Mouse (Mus musculus): ENCODE measurements around the gene Tmem88. TPM values are rescaled to one million over a fixed set of nuclear protein-coding genes. Genes with fewer than 3 reads are reported as not detected.

Tmem88 gene
- total and polyA plus RNA-seq, 2 experiments from 2014 or later: 2.0 to 6.8 TPM

GRCm38 (mm10) chr11:69388680-69389079, 9.4 kb downstream of the Tmem88 start:
- 93% methylated on average over 4 of the region's 4 CpGs for whole genome bisulfite sequencing
- Histone ChIP-seq H3K27me3 (ENCODE audit: insufficient read depth, low read length) (no peaks in the 10 kb centered on the region), H3K4me1 (ENCODE audit: insufficient read depth) (no peaks in the 10 kb centered on the region), H3K4me2 (ENCODE audit: low read depth) (no peak overlapping the region), H3K4me3 (ENCODE audit: low read depth, low read length) (no peak overlapping the region), H3K9me3 (ENCODE audit: low read length) (no peaks in the 10 kb centered on the region), H3K27ac (ENCODE audit: low read depth, low read length) (no peak overlapping the region), H3K36me3 (ENCODE audit: insufficient read depth) (0 out of 2 replicates have a peak, but pooled peaks cover 4% of the 10 kb centered on the region), H3K9ac (no peak overlapping the region)
- no peak for ATAC-seq
- no peak for DNase-seq
- 0 out of 2 replicates have a peak, but pooled peaks have one; percentile 20 for TF ChIP-seq CTCF (IDR thresholded peaks at IDR 0.05; ENCODE audit: low read depth)

- no peak overlapping the region for H3K9ac ChIP-seq
- no peak for DNase-seq
- no peaks in the 10 kb centered on the region for H3K9me3 ChIP-seq (ENCODE audit: low read length)
- TF ChIP-seq CTCF (IDR thresholded peaks at IDR 0.05; ENCODE audit: low read depth): peak; percentile 51; the same call in 1 of the 2 replicates
- no peak overlapping the region for H3K4me2 ChIP-seq (ENCODE audit: low read depth)
- H3K27ac ChIP-seq (ENCODE audit: low read depth, low read length): no peak overlapping the region
- ATAC-seq: peak; percentile 38; the same call in 1 of the 2 replicates
- no peaks in the 10 kb centered on the region for H3K36me3 ChIP-seq (ENCODE audit: insufficient read depth)
- 78% methylated on average over 7 of the region's 7 CpGs for WGBS
- H3K4me1 ChIP-seq (ENCODE audit: insufficient read depth): no peaks in the 10 kb centered on the region
- H3K27me3 ChIP-seq (ENCODE audit: insufficient read depth, low read length): no peaks in the 10 kb centered on the region
- H3K4me3 ChIP-seq (ENCODE audit: low read depth, low read length): no peak overlapping the region
Observed at GRCm38 (mm10) chr11:69386758-69387157, 11.3 kb downstream of the Tmem88 start.

GRCm38 (mm10) chr11:69384979-69385378, 13.1 kb downstream of the Tmem88 start:
- no peak for ATAC-seq
- no peak overlapping the region for H3K27ac ChIP-seq (ENCODE audit: low read depth, low read length)
- no peaks in the 10 kb centered on the region for H3K36me3 ChIP-seq (ENCODE audit: insufficient read depth)
- no peak for TF ChIP-seq CTCF (IDR thresholded peaks at IDR 0.05; ENCODE audit: low read depth)
- H3K4me3 ChIP-seq (ENCODE audit: low read depth, low read length): no peak overlapping the region
- H3K4me1 ChIP-seq (ENCODE audit: insufficient read depth): no peaks in the 10 kb centered on the region
- no peak for DNase-seq
- H3K9me3 ChIP-seq (ENCODE audit: low read length): no peaks in the 10 kb centered on the region
- H3K27me3 ChIP-seq (ENCODE audit: insufficient read depth, low read length): no peaks in the 10 kb centered on the region
- no peak overlapping the region for H3K4me2 ChIP-seq (ENCODE audit: low read depth)
- WGBS: 79% methylated on average over 6 of the region's 6 CpGs
- no peak overlapping the region for H3K9ac ChIP-seq

DNA sequence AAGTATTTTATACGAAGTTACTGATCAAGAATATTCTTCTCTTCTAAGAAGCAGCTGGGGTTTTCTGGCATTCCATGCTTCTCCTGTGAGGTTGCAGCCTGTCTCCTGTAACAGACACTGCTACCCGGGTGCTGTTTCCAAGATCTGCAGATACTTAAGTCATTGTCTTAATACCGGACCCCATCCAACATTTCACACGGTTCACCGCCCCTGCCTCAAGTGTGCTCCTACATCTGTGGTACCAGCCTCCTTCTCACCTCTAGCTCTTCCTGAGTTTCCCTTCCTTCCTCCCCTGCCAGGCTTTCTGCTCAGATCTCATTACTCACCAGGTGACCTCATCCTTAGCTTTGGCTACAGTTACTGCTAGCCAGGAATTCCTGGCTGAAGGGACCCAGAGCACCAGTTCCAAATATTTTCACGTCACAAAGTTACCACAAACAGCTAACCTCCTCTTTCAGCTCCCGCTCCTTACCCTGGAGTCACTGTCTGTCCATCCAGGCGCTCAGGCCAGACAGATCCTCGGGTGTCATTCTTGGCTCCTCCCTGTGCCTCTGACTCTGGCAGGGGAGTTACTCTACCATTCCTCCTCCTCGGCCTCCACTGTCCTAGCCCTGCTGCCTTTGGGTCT, 15.4 kb downstream of the Tmem88 start:
- Histone ChIP-seq H3K27ac (ENCODE audit: low read depth, low read length) (no peak overlapping the region), H3K36me3 (ENCODE audit: insufficient read depth) (no peaks in the 10 kb centered on the region), H3K4me2 (ENCODE audit: low read depth) (no peak overlapping the region), H3K27me3 (ENCODE audit: insufficient read depth, low read length) (no peaks in the 10 kb centered on the region), H3K4me3 (ENCODE audit: low read depth, low read length) (no peak overlapping the region), H3K4me1 (ENCODE audit: insufficient read depth) (no peaks in the 10 kb centered on the region), H3K9ac (no peak overlapping the region), H3K9me3 (ENCODE audit: low read length) (no peaks in the 10 kb centered on the region)
- TF ChIP-seq CTCF (IDR thresholded peaks at IDR 0.05; ENCODE audit: low read depth): no peak
- ATAC-seq (no peak), DNase-seq (no peak)
- WGBS: 54% methylated on average over 10 of the region's 10 CpGs

DNA sequence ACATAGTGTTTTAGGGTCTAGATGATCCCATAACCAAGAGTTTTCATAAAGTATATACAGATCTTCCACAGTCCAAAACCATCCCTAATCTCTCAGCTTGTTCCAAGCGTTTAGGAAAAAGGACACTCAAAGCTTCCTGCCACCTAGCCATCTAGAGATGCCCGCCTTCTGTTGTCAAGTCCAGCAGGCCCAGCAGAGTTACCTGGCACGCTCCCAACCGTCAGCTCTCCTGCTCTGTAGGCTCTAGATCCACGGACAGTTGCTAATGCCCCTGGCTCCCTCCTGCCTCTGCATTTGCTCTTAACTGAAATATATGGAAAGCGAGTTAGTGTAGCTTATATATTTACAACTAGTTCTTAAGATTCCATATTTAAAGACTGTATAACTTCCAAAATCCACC, 16.7 kb downstream of the Tmem88 start:
- Histone ChIP-seq H3K27me3 (ENCODE audit: insufficient read depth, low read length) (no peaks in the 10 kb centered on the region), H3K4me3 (ENCODE audit: low read depth, low read length) (no peak overlapping the region), H3K4me2 (ENCODE audit: low read depth) (no peak overlapping the region), H3K36me3 (ENCODE audit: insufficient read depth) (no peaks in the 10 kb centered on the region), H3K27ac (ENCODE audit: low read depth, low read length) (no peak overlapping the region), H3K9ac (no peak overlapping the region), H3K9me3 (ENCODE audit: low read length) (no peaks in the 10 kb centered on the region), H3K4me1 (ENCODE audit: insufficient read depth) (no peaks in the 10 kb centered on the region)
- ATAC-seq: no peak
- no peak for TF ChIP-seq CTCF (IDR thresholded peaks at IDR 0.05; ENCODE audit: low read depth)
- DNase-seq: no peak
- WGBS: 66% methylated on average over 6 of the region's 6 CpGs

- Histone ChIP-seq H3K36me3 (ENCODE audit: insufficient read depth) (no peaks in the 10 kb centered on the region), H3K4me2 (ENCODE audit: low read depth) (no peak overlapping the region), H3K27me3 (ENCODE audit: insufficient read depth, low read length) (no peaks in the 10 kb centered on the region), H3K4me3 (ENCODE audit: low read depth, low read length) (no peak overlapping the region), H3K9ac (no peak overlapping the region), H3K27ac (ENCODE audit: low read depth, low read length) (no peak overlapping the region), H3K9me3 (ENCODE audit: low read length) (no peaks in the 10 kb centered on the region), H3K4me1 (ENCODE audit: insufficient read depth) (no peaks in the 10 kb centered on the region)
- no peak for TF ChIP-seq CTCF (IDR thresholded peaks at IDR 0.05; ENCODE audit: low read depth)
- WGBS: 89% methylated on average over 3 of the region's 3 CpGs
- DNase-seq (no peak), ATAC-seq (no peak)
Observed at GRCm38 (mm10) chr11:69379600-69379999, 18.4 kb downstream of the Tmem88 start.

DNA sequence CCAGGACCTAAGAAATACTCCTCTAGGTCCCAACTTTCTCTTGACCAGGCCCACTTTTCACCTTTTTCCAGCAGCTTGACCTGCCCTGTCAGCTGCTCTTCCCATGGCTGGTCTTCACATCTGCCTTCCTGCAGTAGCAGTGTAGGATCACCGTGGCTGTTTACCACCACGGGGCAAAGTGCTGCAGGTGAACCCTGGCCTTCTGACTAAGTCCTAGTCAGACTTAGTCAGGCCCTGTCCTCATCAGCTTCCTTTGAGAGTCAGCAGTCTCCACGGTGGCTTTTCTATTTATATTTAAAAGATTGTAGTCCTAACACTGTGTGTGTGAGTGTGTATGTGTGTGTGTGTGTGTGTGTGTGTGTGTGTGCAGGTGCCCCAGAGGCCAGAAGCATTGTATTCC, 20.3 kb downstream of the Tmem88 start:
- H3K9ac ChIP-seq: no peak overlapping the region
- no peaks in the 10 kb centered on the region for H3K9me3 ChIP-seq (ENCODE audit: low read length)
- H3K36me3 ChIP-seq (ENCODE audit: insufficient read depth): 0 out of 2 replicates have a peak, but pooled peaks cover 4% of the 10 kb centered on the region
- H3K27me3 ChIP-seq (ENCODE audit: insufficient read depth, low read length): no peaks in the 10 kb centered on the region
- H3K4me2 ChIP-seq (ENCODE audit: low read depth): no peak overlapping the region
- H3K27ac ChIP-seq (ENCODE audit: low read depth, low read length): no peak overlapping the region
- no peak for TF ChIP-seq CTCF (IDR thresholded peaks at IDR 0.05; ENCODE audit: low read depth)
- DNase-seq (no peak), ATAC-seq (no peak)
- H3K4me1 ChIP-seq (ENCODE audit: insufficient read depth): no peaks in the 10 kb centered on the region
- H3K4me3 ChIP-seq (ENCODE audit: low read depth, low read length): no peak overlapping the region
- WGBS: 73% methylated on average over 3 of the region's 3 CpGs
